Mouse (Mus musculus) heart, embryonic 16.5 days (tissue): ENCODE results near the gene Gm8212. TPM values are rescaled to one million over a fixed set of nuclear protein-coding genes. Genes with fewer than 3 reads are reported as not detected.
"Not testable (repeated sequence)": the region's sequence is repeated elsewhere in the genome, so short reads cannot be mapped to it uniquely, and the experiment has no call there.

ENCODE experiments used
- ATAC-seq: fragments of 200-750 bp; cut with Nextera tagmentation; replicated peaks from 2 replicates; pipeline ENCODE4 v1.8.0; 2017; ENCODE audit warnings: moderate number of reproducible peaks; ENCODE audit not compliant: insufficient read depth, low FRiP score; ENCODE audit errors: extremely low read depth
- H3K27ac ChIP-seq: fragments of 300-500 bp; sonication (generic); 2 replicates; pipeline ENCODE4 v1.5.1; 2014; ENCODE audit warnings: mild to moderate bottlenecking, low read length, control low read depth, moderate library complexity
- H3K27me3 ChIP-seq: fragments of 300-500 bp; sonication (generic); 2 replicates; pipeline ENCODE4 v1.6.1; 2014; ENCODE audit warnings: low read length, mixed read lengths; ENCODE audit not compliant: control insufficient read depth, insufficient read depth
- H3K36me3 ChIP-seq: fragments of 300-500 bp; sonication (generic); 2 replicates; pipeline ENCODE4 v1.6.1; 2014; ENCODE audit not compliant: control insufficient read depth, insufficient read depth
- H3K4me1 ChIP-seq: fragments of 300-500 bp; sonication (generic); 2 replicates; pipeline ENCODE4 v1.6.1; 2014; ENCODE audit warnings: low read length, mixed read lengths; ENCODE audit not compliant: control insufficient read depth, insufficient read depth
- H3K4me2 ChIP-seq: fragments of 300-500 bp; sonication (generic); 2 replicates; pipeline ENCODE4 v1.6.1; 2014; ENCODE audit warnings: low read depth, mild to moderate bottlenecking, control low read depth, low read length
- H3K4me3 ChIP-seq: fragments of 300-500 bp; sonication (generic); 2 replicates; pipeline ENCODE4 v1.5.1; 2014; ENCODE audit warnings: mild to moderate bottlenecking, control low read depth, low read length
- H3K9ac ChIP-seq: fragments of 300-500 bp; sonication (generic); 2 replicates; pipeline ENCODE4 v1.6.1; 2014; ENCODE audit warnings: low read length, control low read depth
- H3K9me3 ChIP-seq: fragments of 300-500 bp; sonication (generic); replicated peaks from 2 replicates; pipeline ENCODE4 v1.6.1; 2016; ENCODE audit warnings: low read length; ENCODE audit not compliant: control insufficient read depth
- WGBS: fragments of 180-500 bp; shearing (Covaris S2); extraction: QIAGEN DNeasy Blood & Tissue Kit; methylation state at CpG from one replicate; pipeline ENCODE4 v1.1.7; 2014; 5-methylcytosine and 5-hydroxymethylcytosine counted together
- polyA plus RNA-seq: library from polyadenylated mRNA; unstranded; fragments of >200 nt; fragmentation: Nextera tagmentation; extraction: Ambion mirVana; gene quantifications from 2 replicates; pipeline ENCODE4 v1.2.1, GENCODE M21; 2015

Gene Gm8212
- polyA plus RNA-seq, result not detected in 2 replicates

- WGBS, result 33% methylated on average over 1 of the region's 3 CpGs
- H3K27ac ChIP-seq, H3K4me1 ChIP-seq, H3K9ac ChIP-seq, ATAC-seq, H3K4me3 ChIP-seq, H3K36me3 ChIP-seq, H3K27me3 ChIP-seq, H3K9me3 ChIP-seq, H3K4me2 ChIP-seq: not testable (repeated sequence)
These were observed at the start of gene Gm8212 for GRCm38 (mm10) chr14:44197361-44197760. Gene Gm8212, plus strand, starts transcription at chr14:44197661.

- H3K36me3 ChIP-seq, H3K9ac ChIP-seq, ATAC-seq, H3K27ac ChIP-seq, H3K27me3 ChIP-seq, H3K9me3 ChIP-seq, H3K4me2 ChIP-seq, H3K4me3 ChIP-seq, H3K4me1 ChIP-seq: not testable (repeated sequence)
- 83% methylated on average over 3 of the region's 3 CpGs for WGBS
These were observed 15.7 kb downstream of the Gm8212 start, which contains the start of gene 4930503E14Rik for GRCm38 (mm10) chr14:44213154-44213553. Gene 4930503E14Rik, minus strand, starts transcription at chr14:44213254.

GRCm38 (mm10) chr14:44248039-44248438, 50.6 kb downstream of the Gm8212 start:
- no peak for ATAC-seq
- Histone ChIP-seq H3K4me1 (no peaks in the 10 kb centered on the region), H3K9me3 (0 out of 2 replicates have a peak, but pooled peaks cover 3% of the 10 kb centered on the region), H3K4me2 (no peak overlapping the region), H3K4me3 (no peak overlapping the region), H3K27ac (no peak overlapping the region), H3K27me3 (no peaks in the 10 kb centered on the region), H3K36me3 (no peaks in the 10 kb centered on the region), H3K9ac (no peak overlapping the region)
- 83% methylated on average over 16 of the region's 16 CpGs for WGBS

Other genes starting within 250 kb of the Gm8212 start
- gene Ang5, start 240.6 kb upstream of the Gm8212 start, polyA plus RNA-seq, result not detected in 2 replicates
- gene Ang6, start 195.4 kb upstream of the Gm8212 start, polyA plus RNA-seq, result not detected in 2 replicates
- 0.75 and 1.1 TPM in 2 replicates for gene Ear2, start 95.0 kb upstream of the Gm8212 start, polyA plus RNA-seq
- gene Gm3327, start 73.8 kb upstream of the Gm8212 start, polyA plus RNA-seq, result not detected in 2 replicates
- not detected in 2 replicates for gene 4930503E14Rik, start 15.6 kb downstream of the Gm8212 start, polyA plus RNA-seq
- not detected in 2 replicates for gene Gm8220, start 87.9 kb downstream of the Gm8212 start, polyA plus RNA-seq
- gene Gm5930, start 140.9 kb downstream of the Gm8212 start, polyA plus RNA-seq, result not detected in 2 replicates
- not detected in 2 replicates for gene Gm8229, start 167.7 kb downstream of the Gm8212 start, polyA plus RNA-seq
- not detected in 2 replicates for gene Gm3371, start 213.0 kb downstream of the Gm8212 start, polyA plus RNA-seq
- gene Gm8232, start 236.0 kb downstream of the Gm8212 start, polyA plus RNA-seq, result not detected in 2 replicates